Mouse (Mus musculus): Measurements from ENCODE around the gene Tfcp2.
"Not testable (repeated sequence)": the region's sequence is repeated elsewhere in the genome, so short reads cannot be mapped to it uniquely, and the experiment has no call there.

DNA sequence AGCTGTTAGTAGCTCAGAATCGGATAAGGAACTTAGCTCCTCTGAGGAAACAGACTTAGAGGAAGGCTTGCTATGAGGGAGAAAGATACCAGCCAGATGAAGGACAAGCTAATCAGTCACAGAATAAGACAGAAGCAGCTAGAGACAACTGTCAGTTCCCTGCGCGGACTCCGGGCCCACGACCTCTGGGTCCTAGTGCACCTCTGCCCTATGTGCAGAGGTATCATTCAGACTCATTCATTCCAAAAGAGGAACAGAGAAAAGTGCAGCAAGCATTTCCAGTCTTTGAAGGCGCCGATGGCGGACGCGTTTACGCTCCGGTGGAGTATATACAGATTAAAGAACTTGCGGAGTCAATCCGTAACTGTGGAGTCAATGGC lies 8.2 kb downstream of the Tfcp2 start:
- not testable (repeated sequence) for TF ChIP-seq MYOD1 (IDR thresholded peaks at IDR 0.05; ENCODE audit: control insufficient read depth, insufficient read length, low read depth); CTCF (IDR thresholded peaks at IDR 0.05; ENCODE audit: control insufficient read depth, insufficient read depth, insufficient read length); MYOG (IDR thresholded peaks at IDR 0.05; ENCODE audit: control insufficient read depth, extremely low read depth, insufficient read length); FOSL1 (IDR thresholded peaks at IDR 0.05; ENCODE audit: insufficient read depth, low read length, poor library complexity, severe bottlenecking); MAX (IDR thresholded peaks at IDR 0.05)

Measured in C2C12 (cell line).